Mouse (Mus musculus): ENCODE measurements at regions not wholly inside any gene's neighbourhood (a gene's known extent, or its start where the extent isn't known, plus 50 kb on each side); places are given as distances from the start of the nearest gene placed in this dataset.
"Not testable (repeated sequence)": the region's sequence is repeated elsewhere in the genome, so short reads cannot be mapped to it uniquely, and the experiment has no call there.

GRCm38 (mm10) chr1:189584831-189585230 lies 103.1 kb downstream of the Cenpf start:
- no peak for DNase-seq (ENCODE audit: low spot score in 2 of 2)

GRCm38 (mm10) chr1:189581427-189581826 lies 106.5 kb downstream of the Cenpf start:
- no peak for DNase-seq (ENCODE audit: low spot score in 2 of 2)

- peak; percentile 13 to 41 for DNase-seq (ENCODE audit: low spot score in 2 of 2)
Observed at GRCm38 (mm10) chr1:189579358-189579757, 108.5 kb downstream of the Cenpf start.

GRCm38 (mm10) chr1:189576311-189577002 lies 111.4 kb downstream of the Cenpf start:
- peak; percentile 52 to 73 for DNase-seq (ENCODE audit: low spot score in 2 of 2)

GRCm38 (mm10) chr1:189575525-189576240 lies 112.2 kb downstream of the Cenpf start:
- DNase-seq (ENCODE audit: low spot score in 2 of 2): peak; percentile 55 to 57

- DNase-seq (ENCODE audit: low spot score in 2 of 2): no peak
Observed at GRCm38 (mm10) chr1:189566491-189566890, 121.4 kb downstream of the Cenpf start.

GRCm38 (mm10) chr1:189561831-189562230 lies 126.1 kb downstream of the Cenpf start:
- DNase-seq (ENCODE audit: low spot score in 2 of 2): no peak

- DNase-seq (ENCODE audit: low spot score in 2 of 2): no peak
Observed at GRCm38 (mm10) chr1:189560576-189560975, 127.3 kb downstream of the Cenpf start.

- no peak for DNase-seq (ENCODE audit: low spot score in 2 of 2)
Observed at GRCm38 (mm10) chr1:189550851-189551250, 137.0 kb downstream of the Cenpf start.

- DNase-seq (ENCODE audit: low spot score in 2 of 2): no peak
Observed at GRCm38 (mm10) chr1:189532834-189533233, 130.8 kb upstream of the Kcnk2 start.

GRCm38 (mm10) chr1:189526329-189526728 lies 124.3 kb upstream of the Kcnk2 start:
- DNase-seq (ENCODE audit: low spot score in 2 of 2): no peak

- no peak for DNase-seq (ENCODE audit: low spot score in 2 of 2)
Observed at GRCm38 (mm10) chr1:189515476-189515875, 113.4 kb upstream of the Kcnk2 start.

GRCm38 (mm10) chr1:189513358-189513757 lies 111.3 kb upstream of the Kcnk2 start:
- DNase-seq (ENCODE audit: low spot score in 2 of 2): no peak

GRCm38 (mm10) chr1:189507301-189507700 lies 105.2 kb upstream of the Kcnk2 start:
- not testable (repeated sequence) for DNase-seq (ENCODE audit: low spot score in 2 of 2)

GRCm38 (mm10) chr1:189499703-189500102 lies 97.6 kb upstream of the Kcnk2 start:
- DNase-seq (ENCODE audit: low spot score in 2 of 2): no peak

GRCm38 (mm10) chr1:189499141-189499540 lies 97.1 kb upstream of the Kcnk2 start:
- DNase-seq (ENCODE audit: low spot score in 2 of 2): no peak

- no peak for DNase-seq (ENCODE audit: low spot score in 2 of 2)
Observed at GRCm38 (mm10) chr1:189497031-189497430, 95.0 kb upstream of the Kcnk2 start.

- DNase-seq (ENCODE audit: low spot score in 2 of 2): peak; percentile 70 to 77
Observed at GRCm38 (mm10) chr1:189495386-189496150, 93.5 kb upstream of the Kcnk2 start.

GRCm38 (mm10) chr1:189494896-189495295 lies 92.8 kb upstream of the Kcnk2 start:
- no peak for DNase-seq (ENCODE audit: low spot score in 2 of 2)

- peak; percentile 13 to 20 for DNase-seq (ENCODE audit: low spot score in 2 of 2)
Observed at GRCm38 (mm10) chr1:189485336-189485735, 83.3 kb upstream of the Kcnk2 start.

- DNase-seq (ENCODE audit: low spot score in 2 of 2): no peak
Observed at GRCm38 (mm10) chr1:189483331-189483730, 81.3 kb upstream of the Kcnk2 start.

- DNase-seq (ENCODE audit: low spot score in 2 of 2): no peak
Observed at GRCm38 (mm10) chr1:189478051-189478450, 76.0 kb upstream of the Kcnk2 start.
